In genomic region chr6:148442671-148443290, GRCm38 (mm10) we compare ENCODE assay signal across 8 mouse cellular contexts. TPM values are rescaled to one million over a fixed set of nuclear protein-coding genes. Genes with fewer than 3 reads are reported as not detected.
DNase-seq lines count a peak whose midpoint lies in the region; ATAC-seq and TF ChIP-seq lines count a peak whose summit lies in the region.

No protein-coding gene starts in this region.

- no peak for TF ChIP-seq EP300 in liver, embryonic 14.5 days (IDR thresholded peaks at IDR 0.05; ENCODE audit: low read depth)

- peaks cover 36% of the 10 kb centered on the region for H3K4me1 ChIP-seq in embryonic facial prominence, embryonic 10.5 days
- H3K4me1 ChIP-seq in heart, embryonic 10.5 days = peaks cover 33% of the 10 kb centered on the region
- H3K4me1 ChIP-seq in kidney, postnatal 0 days (replicated peaks; ENCODE audit: insufficient read depth, low read length) = peaks cover 19% of the 10 kb centered on the region; the same call in 1 of the 2 replicates
- no peaks in the 10 kb centered on the region; a peak in 1 of 4 replicates for H3K4me1 ChIP-seq in liver, embryonic 14.5 days (replicated peaks; ENCODE audit: control insufficient read depth in 2 of 2, insufficient read depth in 2 of 2, low read length in 1 of 2)
- peaks cover 9% of the 10 kb centered on the region for H3K4me1 ChIP-seq in olfactory bulb, adult 2 months (ENCODE audit: control insufficient read depth, insufficient read depth, low read length)

- H3K9ac ChIP-seq in kidney, postnatal 0 days (ENCODE audit: low read depth, low read length) = peak overlapping the region; percentile 35
- no peak overlapping the region for H3K9ac ChIP-seq in liver, embryonic 14.5 days (replicated peaks)

- peak overlapping the region; percentile 92 for H3K4me2 ChIP-seq in kidney, postnatal 0 days (ENCODE audit: low read length)
- peak overlapping the region; percentile 11; the same call in 1 of the 2 replicates for H3K4me2 ChIP-seq in liver, embryonic 14.5 days (ENCODE audit: low read depth)

- WGBS in embryonic facial prominence, embryonic 10.5 days = 1% methylated on average over 27 of the region's 27 CpGs
- WGBS in heart, embryonic 10.5 days = under 1% methylated on average over 27 of the region's 27 CpGs
- WGBS in kidney, postnatal 0 days = under 1% methylated on average over 27 of the region's 27 CpGs
- WGBS in liver, embryonic 14.5 days (ENCODE audit: insufficient replicate concordance) = 2% methylated on average over 27 of the region's 27 CpGs
- WGBS in olfactory bulb, adult 2 months = 1% methylated on average over 27 of the region's 27 CpGs

- no peaks in the 10 kb centered on the region for H3K36me3 ChIP-seq in embryonic facial prominence, embryonic 10.5 days (replicated peaks)
- no peaks in the 10 kb centered on the region for H3K36me3 ChIP-seq in heart, embryonic 10.5 days
- H3K36me3 ChIP-seq in kidney, postnatal 0 days (ENCODE audit: insufficient read depth, low read length) = no peaks in the 10 kb centered on the region
- no peaks in the 10 kb centered on the region for H3K36me3 ChIP-seq in liver, embryonic 14.5 days (replicated peaks; ENCODE audit: control insufficient read depth, insufficient read depth, low read depth)

- 0 out of 2 replicates have a peak overlapping the region, but pooled peaks have one; percentile 16 for H3K27ac ChIP-seq in embryonic facial prominence, embryonic 10.5 days (replicated peaks)
- peak overlapping the region; percentile 83; the same call in 1 of the 2 replicates for H3K27ac ChIP-seq in heart, embryonic 10.5 days
- no peak overlapping the region for H3K27ac ChIP-seq in kidney, postnatal 0 days
- no peak overlapping the region for H3K27ac ChIP-seq in liver, embryonic 14.5 days
- peak overlapping the region; percentile 42 for H3K27ac ChIP-seq in olfactory bulb, adult 2 months (ENCODE audit: insufficient read depth, low read depth, low read length)

- no peak for TF ChIP-seq CTCF in kidney, postnatal 0 days (IDR thresholded peaks at IDR 0.05; ENCODE audit: low read depth)
- no peak for TF ChIP-seq CTCF in liver, embryonic 14.5 days (IDR thresholded peaks at IDR 0.05; ENCODE audit: low read depth)
- no peak for TF ChIP-seq CTCF in olfactory bulb, adult 2 months (IDR thresholded peaks at IDR 0.05; ENCODE audit: insufficient read depth, low read depth, low read length)

- no peaks in the 10 kb centered on the region for H3K9me3 ChIP-seq in embryonic facial prominence, embryonic 10.5 days
- H3K9me3 ChIP-seq in heart, embryonic 10.5 days = no peaks in the 10 kb centered on the region
- H3K9me3 ChIP-seq in kidney, postnatal 0 days (replicated peaks; ENCODE audit: low read length) = no peaks in the 10 kb centered on the region
- no peaks in the 10 kb centered on the region for H3K9me3 ChIP-seq in liver, embryonic 14.5 days (ENCODE audit: control insufficient read depth, low read length)

- peaks cover 71% of the 10 kb centered on the region for H3K27me3 ChIP-seq in embryonic facial prominence, embryonic 10.5 days (replicated peaks; ENCODE audit: low read depth, poor library complexity, severe bottlenecking)
- peaks cover 64% of the 10 kb centered on the region for H3K27me3 ChIP-seq in heart, embryonic 10.5 days (ENCODE audit: insufficient read depth, poor library complexity, severe bottlenecking)
- 0 out of 2 replicates have a peak, but pooled peaks cover 4% of the 10 kb centered on the region for H3K27me3 ChIP-seq in kidney, postnatal 0 days (ENCODE audit: insufficient read depth, low read length)
- peaks cover 62% of the 10 kb centered on the region for H3K27me3 ChIP-seq in liver, embryonic 14.5 days (ENCODE audit: control insufficient read depth, insufficient read depth, low read length)

- peak overlapping the region; percentile 77 for H3K4me3 ChIP-seq in embryonic facial prominence, embryonic 10.5 days
- H3K4me3 ChIP-seq in heart, embryonic 10.5 days = peak overlapping the region; percentile 85
- peak overlapping the region; percentile 73 for H3K4me3 ChIP-seq in kidney, postnatal 0 days (replicated peaks; ENCODE audit: low read depth, low read length)
- H3K4me3 ChIP-seq in liver, embryonic 14.5 days (ENCODE audit: insufficient read depth in 1 of 2, low read depth in 2 of 2, low read length in 2 of 2) = no peak overlapping the region
- peak overlapping the region; percentile 85 for H3K4me3 ChIP-seq in olfactory bulb, adult 2 months (ENCODE audit: insufficient read depth, low read depth, low read length)

- DNase-seq in left cerebral cortex, adult 18-20 months (ENCODE audit: low spot score in 2 of 2) = peak; percentile 23 to 58
- DNase-seq in left cerebral cortex, adult 11 months (ENCODE audit: low spot score) = no peak
- DNase-seq in embryonic facial prominence, embryonic 10.5 days (ENCODE audit: low spot score) = peak; percentile 53
- DNase-seq in heart, embryonic 10.5 days (ENCODE audit: low spot score) = no peak
- DNase-seq in kidney, postnatal 0 days (ENCODE audit: low spot score) = peak; percentile 27
- no peak for DNase-seq in liver, embryonic 14.5 days (ENCODE audit: low read depth in 3 of 3, low spot score in 3 of 3)
- no peak for DNase-seq in adipocyte (ENCODE audit: low spot score)

- ATAC-seq in kidney, postnatal 0 days (replicated peaks; ENCODE audit: low FRiP score, low read depth) = no peak
- no peak for ATAC-seq in liver, embryonic 14.5 days (ENCODE audit: insufficient read depth)

- TF ChIP-seq POLR2A in olfactory bulb, adult 2 months (IDR thresholded peaks at IDR 0.05; ENCODE audit: insufficient read depth, low read depth, low read length) = no peak

RNA-seq across cellular contexts. Expression of gene Tmtc1, which starts 1.4 kb away (rescaled TPM):
- 10 to 100 TPM; 52.2 to 54.7 TPM for total RNA-seq in left cerebral cortex, adult 18-20 months (2021)
- 0.57 and 0.76 TPM in 2 replicates for polyA plus RNA-seq in embryonic facial prominence, embryonic 10.5 days (2016; fragmentation: Nextera tagmentation; extraction: Ambion mirVana)
- polyA plus RNA-seq in heart, embryonic 10.5 days (2016; fragmentation: Nextera tagmentation; extraction: Ambion mirVana) = 1.1 and 1.4 TPM in 2 replicates
- polyA plus RNA-seq in kidney, postnatal 0 days (2015; fragmentation: Nextera tagmentation; extraction: Ambion mirVana) = 1.1 and 1.4 TPM in 2 replicates
- polyA plus RNA-seq in liver, embryonic 14.5 days (2012; rRNA removed) = 0.08 and 0.09 TPM in 2 replicates
- 0.04 and 0.28 TPM in 2 replicates for polyA plus RNA-seq in liver, embryonic 14.5 days (2014; fragmentation: Nextera tagmentation; extraction: Ambion mirVana)
- 92.0 TPM in 1 of 2 replicates, not detected in the other for polyA plus RNA-seq in olfactory bulb, adult 2 months (2012; ENCODE audit: insufficient read depth, insufficient read length, low replicate concordance, missing spikeins)

Comparison
In these comparisons a context has a peak if more than half of its experiments do, and no peak if none do; other contexts are left out.
1. DNase-seq: peak in left cerebral cortex, adult 18-20 months (2 of 2), embryonic facial prominence, embryonic 10.5 days (single experiment) and kidney, postnatal 0 days (single experiment); none in left cerebral cortex, adult 11 months (single experiment), heart, embryonic 10.5 days (single experiment), liver, embryonic 14.5 days (0 of 3) and adipocyte (single experiment).
2. H3K27ac ChIP-seq: peak in embryonic facial prominence, embryonic 10.5 days (single experiment), heart, embryonic 10.5 days (single experiment) and olfactory bulb, adult 2 months (single experiment); none in kidney, postnatal 0 days (single experiment) and liver, embryonic 14.5 days (single experiment).
3. H3K4me3 ChIP-seq: peak in embryonic facial prominence, embryonic 10.5 days (single experiment), heart, embryonic 10.5 days (single experiment), kidney, postnatal 0 days (single experiment) and olfactory bulb, adult 2 months (single experiment); none in liver, embryonic 14.5 days (0 of 2).